Mouse (Mus musculus) macrophage (primary cell): ENCODE data around the gene Lypd6b. TPM values are rescaled to one million over a fixed set of nuclear protein-coding genes. Genes with fewer than 3 reads are reported as not detected.

Source experiments
- H3K27ac ChIP-seq: fragments of 350-480 bp; formaldehyde crosslinking; 2 replicates; pipeline ENCODE4 v1.9.0; 2021
- H3K36me3 ChIP-seq: fragments of 350-480 bp; formaldehyde crosslinking; 2 replicates; pipeline ENCODE4 v1.9.0; 2021; ENCODE audit errors: inconsistent target
- H3K4me3 ChIP-seq: fragments of 350-480 bp; formaldehyde crosslinking; 2 replicates; pipeline ENCODE4 v1.9.0; 2021; ENCODE audit errors: inconsistent target
- H3K79me2 ChIP-seq: fragments of 350-480 bp; formaldehyde crosslinking; 2 replicates; pipeline ENCODE4 v1.9.0; 2021; ENCODE audit errors: inconsistent target
- WGBS: methylation state at CpG from one replicate; pipeline ENCODE4 v1.1.7; 2026; ENCODE audit warnings: inconsistent platforms; ENCODE audit not compliant: missing documents; 5-methylcytosine and 5-hydroxymethylcytosine counted together
- polyA plus RNA-seq: library from polyadenylated mRNA; stranded (reverse); fragments of 250-400 nt; gene quantifications from 3 replicates; pipeline ENCODE4 v1.2.4, GENCODE M21; 2018; ENCODE audit warnings: inconsistent platforms

Lypd6b gene
- polyA plus RNA-seq, 1 experiment from 2014 or later = not detected

DNA sequence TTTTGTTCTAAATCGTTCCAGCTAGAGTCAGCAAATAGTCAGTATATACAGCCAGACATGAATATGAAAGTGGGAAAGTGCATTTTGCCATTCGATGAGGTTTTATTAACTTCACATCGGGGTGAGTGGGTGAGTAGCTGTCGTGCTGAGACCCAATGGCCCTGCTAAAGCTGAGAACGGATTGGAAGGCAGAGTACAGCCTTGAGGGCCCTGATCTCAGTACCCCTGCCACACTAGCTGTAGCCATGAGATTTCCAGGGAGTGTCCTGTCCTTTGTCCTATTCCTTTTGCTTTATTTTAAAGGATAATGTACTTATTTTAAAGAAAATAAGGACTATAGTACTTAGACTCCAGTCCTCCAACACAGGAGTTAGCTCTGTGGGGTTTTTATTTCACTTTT, 69.1 kb downstream of the Lypd6b start:
- no peaks in the 10 kb centered on the region for H3K79me2 ChIP-seq
- 93% methylated on average over 5 of the region's 5 CpGs for WGBS
- H3K27ac ChIP-seq = no peak overlapping the region

DNA sequence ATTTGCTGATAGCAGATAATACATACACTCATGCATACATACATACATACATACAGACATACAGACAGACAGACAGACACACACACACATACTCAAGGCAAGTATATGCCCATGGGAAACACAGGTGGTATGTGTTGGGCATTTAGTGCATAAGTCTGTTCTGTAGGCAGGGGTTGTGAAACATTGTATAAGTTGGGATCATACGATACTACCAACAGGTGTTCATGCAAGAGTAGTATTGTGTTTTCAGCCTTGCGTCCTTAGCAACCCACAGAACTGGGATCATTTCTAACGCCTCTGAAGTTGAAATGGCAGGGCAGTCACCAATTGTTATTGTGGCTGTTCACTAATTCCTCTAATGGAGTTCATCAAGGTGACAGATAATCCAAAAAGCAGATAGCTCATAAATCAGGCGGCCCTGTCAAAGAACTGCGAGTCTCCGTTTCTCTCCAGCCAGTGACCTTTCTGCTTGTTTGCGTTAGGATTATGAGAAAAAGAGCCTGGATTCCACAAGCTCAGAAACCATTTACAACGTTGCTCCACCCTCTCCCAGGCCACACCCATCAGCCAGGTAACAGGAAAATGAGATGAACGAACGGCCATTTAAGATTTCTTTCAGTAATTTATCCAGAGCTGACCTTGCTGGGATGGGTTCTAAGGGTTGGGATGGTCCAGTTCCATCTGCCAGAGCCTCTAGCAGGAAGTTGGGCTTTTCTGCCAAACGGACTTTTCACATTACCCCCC, 72.9 kb downstream of the Lypd6b start:
- H3K27ac ChIP-seq = no peak overlapping the region
- no peak overlapping the region for H3K4me3 ChIP-seq
- H3K36me3 ChIP-seq = no peaks in the 10 kb centered on the region
- H3K79me2 ChIP-seq = no peaks in the 10 kb centered on the region
- 88% methylated on average over 11 of the region's 11 CpGs for WGBS

More for the DNA sequence above, 69.1 kb downstream of the Lypd6b start:
- no peak overlapping the region for H3K4me3 ChIP-seq
- no peaks in the 10 kb centered on the region for H3K36me3 ChIP-seq

DNA sequence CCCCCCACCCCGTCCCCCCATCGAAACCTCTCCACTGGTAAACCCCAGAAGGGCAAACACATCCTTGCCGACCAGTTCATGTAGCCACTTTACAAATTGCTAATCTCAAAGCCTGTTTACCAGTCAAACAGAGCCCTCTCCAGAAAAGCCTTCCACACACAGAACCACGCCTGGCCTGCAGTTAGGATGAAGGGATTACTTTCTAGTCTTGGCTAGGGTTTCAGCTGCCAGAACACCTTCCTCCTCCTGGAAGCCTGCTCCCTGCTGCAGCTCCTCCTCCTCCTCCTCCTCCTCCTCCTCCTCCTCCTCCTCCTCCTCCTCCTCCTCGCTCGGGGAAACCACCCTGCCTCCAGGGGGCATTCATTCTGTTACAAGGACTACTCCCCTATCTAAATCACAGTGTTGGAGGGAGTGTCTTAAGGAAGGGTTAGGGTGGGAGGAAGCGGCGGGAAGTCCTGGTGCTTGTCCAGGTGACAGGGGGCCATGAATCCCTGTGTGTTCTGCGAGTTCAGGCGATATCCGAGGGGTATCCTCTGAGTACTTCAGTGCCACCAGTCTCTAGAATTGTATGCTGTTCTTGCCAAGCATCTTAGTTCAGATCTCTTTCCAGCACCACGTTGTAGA, 73.6 kb downstream of the Lypd6b start:
- H3K36me3 ChIP-seq = no peaks in the 10 kb centered on the region
- no peaks in the 10 kb centered on the region for H3K79me2 ChIP-seq
- whole genome bisulfite sequencing = 76% methylated on average over 9 of the region's 12 CpGs
- no peak overlapping the region for H3K4me3 ChIP-seq
- H3K27ac ChIP-seq = no peak overlapping the region

DNA sequence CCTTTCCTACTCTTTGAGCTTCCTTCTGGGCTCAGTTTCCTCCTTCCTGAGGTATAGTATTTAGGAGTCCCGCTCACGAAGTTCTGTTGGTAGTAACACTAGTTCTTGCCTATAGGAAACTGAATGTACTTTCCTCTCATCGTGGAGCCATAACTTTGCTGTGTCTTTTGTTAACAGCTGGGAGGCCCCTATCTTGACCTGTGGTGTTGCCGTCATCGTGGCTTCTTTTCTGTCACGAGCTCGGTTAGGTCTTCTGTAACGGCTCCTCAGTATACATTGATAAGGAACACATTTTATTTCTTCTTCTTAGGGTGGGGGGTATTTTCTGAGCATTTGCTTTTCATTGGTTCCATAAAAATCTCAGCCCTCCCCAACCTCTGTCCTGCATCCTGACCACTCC, 74.2 kb downstream of the Lypd6b start:
- Histone ChIP-seq H3K4me3 (no peak overlapping the region), H3K27ac (no peak overlapping the region), H3K36me3 (no peaks in the 10 kb centered on the region), H3K79me2 (no peaks in the 10 kb centered on the region)
- 82% methylated on average over 8 of the region's 8 CpGs for WGBS

DNA sequence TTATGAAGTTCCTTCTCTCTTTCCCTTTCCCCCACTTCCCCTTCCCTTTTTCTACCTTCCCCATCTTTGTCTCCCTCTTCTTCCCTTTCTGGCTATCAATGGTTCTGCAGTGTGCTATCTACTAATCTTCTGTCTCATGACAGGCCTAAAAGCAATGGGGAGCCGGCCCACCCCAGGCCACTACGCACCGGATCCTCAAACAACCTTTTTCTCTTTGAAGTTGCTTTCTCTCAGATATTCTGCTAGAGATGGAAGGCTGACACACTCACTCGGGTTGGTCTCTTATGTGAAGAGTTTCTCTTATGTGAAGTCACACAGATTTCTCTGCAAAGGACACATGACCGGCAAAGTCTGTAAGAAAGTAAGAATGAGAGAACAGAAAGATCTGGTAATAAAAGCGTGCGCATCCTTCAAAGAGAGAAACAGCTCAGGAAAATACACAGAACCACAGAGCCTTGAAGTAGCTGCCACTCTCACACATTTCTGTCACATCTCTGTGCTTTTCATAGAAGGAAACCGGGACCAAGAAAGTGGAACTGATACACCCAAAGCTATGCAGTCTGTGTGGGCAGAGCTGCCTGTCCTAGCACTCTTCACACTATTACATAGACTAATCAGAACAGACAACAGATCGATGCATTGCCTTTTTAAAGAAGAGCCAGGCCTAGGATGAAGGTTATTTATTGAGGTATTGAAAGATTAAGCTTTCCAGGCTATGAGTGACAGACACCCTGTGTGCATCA, 80.8 kb downstream of the Lypd6b start:
- Histone ChIP-seq H3K27ac (no peak overlapping the region), H3K4me3 (no peak overlapping the region), H3K36me3 (no peaks in the 10 kb centered on the region), H3K79me2 (no peaks in the 10 kb centered on the region)
- 86% methylated on average over 9 of the region's 9 CpGs for WGBS

DNA sequence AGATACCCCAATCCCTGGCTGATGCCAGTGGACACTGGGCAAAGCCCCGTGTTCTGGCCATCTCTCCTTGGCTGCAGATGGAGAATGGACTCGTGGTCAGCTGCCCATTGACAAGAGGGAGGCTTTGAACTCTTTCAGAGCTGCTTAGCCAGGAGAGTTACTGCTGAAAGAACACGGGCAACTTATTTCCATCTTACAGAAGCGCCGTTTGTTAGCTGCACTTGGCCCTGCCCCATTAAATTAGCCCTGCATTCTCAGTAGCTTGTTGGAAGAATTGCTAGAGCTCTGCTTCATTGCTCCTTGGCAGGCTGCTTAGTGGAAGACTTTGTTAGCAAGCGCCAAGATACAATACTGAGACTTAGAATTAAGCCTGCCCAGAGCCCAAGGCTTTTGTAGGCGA, 81.6 kb downstream of the Lypd6b start:
- WGBS = 97% methylated on average over 7 of the region's 7 CpGs
- no peak overlapping the region for H3K27ac ChIP-seq
- H3K79me2 ChIP-seq = no peaks in the 10 kb centered on the region
- no peaks in the 10 kb centered on the region for H3K36me3 ChIP-seq
- no peak overlapping the region for H3K4me3 ChIP-seq

DNA sequence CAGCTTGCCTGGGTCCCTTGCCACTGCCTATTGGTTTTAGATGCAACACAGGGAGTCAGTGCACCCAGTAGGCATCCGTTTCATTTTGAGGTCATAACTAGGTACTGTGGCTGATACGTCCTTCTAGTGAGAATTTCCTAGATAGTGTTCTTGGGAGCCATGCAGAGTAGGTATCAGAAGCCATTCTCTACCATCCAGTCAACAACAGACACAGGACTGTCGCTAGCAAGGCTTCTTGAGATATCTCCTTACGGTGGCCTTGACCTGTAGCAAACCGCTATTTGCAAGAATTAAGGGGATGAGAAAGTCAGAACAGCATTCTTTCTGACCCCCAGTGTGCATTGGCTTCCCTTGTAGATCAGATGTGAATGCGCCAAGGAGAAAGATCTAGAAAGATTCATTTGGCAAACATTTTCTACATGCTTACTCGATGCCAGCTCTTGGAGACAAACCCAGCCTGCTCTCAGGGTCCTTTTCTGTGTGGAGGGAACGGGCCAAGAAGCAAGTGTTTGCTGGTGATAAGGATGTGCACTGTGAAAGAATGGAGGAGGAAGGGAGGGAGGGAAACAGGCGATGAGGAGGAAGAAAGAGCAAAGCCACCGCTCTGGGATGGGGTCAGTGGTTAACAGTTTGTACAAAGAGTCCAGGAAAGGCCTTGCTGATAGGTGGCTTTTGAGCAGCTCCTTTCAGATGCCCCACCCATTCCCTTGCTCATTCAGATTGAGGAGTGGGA, 82.5 kb downstream of the Lypd6b start:
- 58% methylated on average over 10 of the region's 10 CpGs for WGBS
- Histone ChIP-seq H3K27ac (no peak overlapping the region), H3K36me3 (no peaks in the 10 kb centered on the region)

DNA sequence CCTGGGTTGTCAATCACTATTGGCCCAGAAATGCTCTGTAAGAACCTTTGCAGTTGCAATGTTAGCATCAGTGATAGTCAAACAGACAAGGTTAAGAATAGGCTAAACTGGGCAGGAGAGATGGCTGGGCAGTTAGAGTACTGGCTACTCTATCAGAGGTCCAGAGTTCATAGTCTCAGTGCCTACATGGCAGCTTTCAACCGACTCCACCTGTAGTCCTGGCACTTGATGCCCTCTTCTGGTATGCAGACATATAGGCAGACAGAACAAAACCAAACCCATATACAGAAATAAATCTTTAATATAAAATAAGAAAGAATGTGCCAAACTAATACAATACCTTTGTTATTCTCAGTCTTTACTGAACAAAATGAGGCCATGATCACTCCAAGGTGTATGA, 83.5 kb downstream of the Lypd6b start:
- no peaks in the 10 kb centered on the region for H3K79me2 ChIP-seq
- 53% methylated on average over 1 of the region's 1 CpGs for WGBS

More for the DNA sequence above, 82.5 kb downstream of the Lypd6b start:
- Histone ChIP-seq H3K4me3 (no peak overlapping the region), H3K79me2 (no peaks in the 10 kb centered on the region)

DNA sequence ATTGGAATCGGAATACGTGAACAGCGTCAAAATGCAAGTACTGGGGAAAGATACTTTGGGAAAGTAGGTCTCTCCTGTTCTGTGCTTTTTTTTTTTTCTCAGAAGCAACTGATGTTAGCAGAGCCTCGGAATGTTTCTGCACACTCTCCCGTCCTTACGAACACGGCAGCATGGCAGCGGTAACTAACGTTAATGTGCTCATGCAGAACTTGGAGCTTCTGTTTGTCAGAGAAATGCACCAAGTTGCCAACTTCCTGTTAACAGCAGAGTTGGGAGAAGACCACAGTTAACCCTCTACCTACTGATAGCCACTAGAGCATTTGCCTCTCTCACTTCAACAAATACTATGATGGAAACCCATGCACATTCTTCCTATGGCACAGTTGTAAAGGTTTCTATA, 93.0 kb downstream of the Lypd6b start:
- Histone ChIP-seq H3K36me3 (no peaks in the 10 kb centered on the region), H3K4me3 (no peak overlapping the region), H3K79me2 (no peaks in the 10 kb centered on the region), H3K27ac (no peak overlapping the region)
- 35% methylated on average over 9 of the region's 9 CpGs for WGBS

More for the DNA sequence above, 83.5 kb downstream of the Lypd6b start:
- H3K36me3 ChIP-seq = no peaks in the 10 kb centered on the region
- H3K4me3 ChIP-seq = no peak overlapping the region
- H3K27ac ChIP-seq = no peak overlapping the region

DNA sequence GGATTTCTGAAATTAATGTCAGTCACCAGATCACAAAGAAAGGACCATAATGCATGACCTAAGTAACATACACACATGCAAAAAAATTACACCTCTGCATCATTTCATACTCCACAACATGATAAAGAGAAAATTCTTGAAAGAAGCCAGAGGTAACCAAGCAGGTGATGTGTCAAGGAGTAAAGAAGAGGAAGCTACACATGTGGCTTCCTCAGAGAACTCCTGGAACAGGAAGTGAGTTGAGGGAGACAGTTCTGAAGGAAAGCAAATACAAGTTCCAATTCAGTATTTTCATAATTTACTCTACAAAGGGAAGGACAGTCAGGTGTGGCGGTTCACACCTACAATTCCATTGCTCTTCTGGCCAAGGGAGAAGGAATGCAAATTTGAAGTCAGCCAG, 93.5 kb downstream of the Lypd6b start:
- no peaks in the 10 kb centered on the region for H3K79me2 ChIP-seq
- 78% methylated on average over 1 of the region's 1 CpGs for WGBS
- no peaks in the 10 kb centered on the region for H3K36me3 ChIP-seq
- no peak overlapping the region for H3K4me3 ChIP-seq
- H3K27ac ChIP-seq = no peak overlapping the region

DNA sequence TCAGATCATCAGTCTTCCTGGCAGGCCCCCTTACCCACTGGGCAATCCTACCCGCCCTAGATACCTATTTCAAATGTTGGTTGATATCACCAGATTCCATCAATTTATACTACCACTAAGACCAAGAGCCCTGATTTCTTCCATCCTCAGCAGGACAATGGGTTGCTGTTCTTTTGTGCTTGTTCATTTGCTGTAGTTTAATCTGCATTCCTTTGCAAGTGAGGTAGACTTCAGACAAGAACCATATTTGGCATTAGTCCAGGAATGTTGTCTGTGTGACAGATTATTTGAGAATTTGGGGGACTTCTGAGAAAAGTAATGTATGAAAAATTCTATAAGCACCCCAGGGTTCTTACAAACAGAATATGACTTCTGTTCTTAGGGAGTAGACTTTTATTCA, 95.0 kb downstream of the Lypd6b start:
- Histone ChIP-seq H3K79me2 (no peaks in the 10 kb centered on the region), H3K27ac (no peak overlapping the region), H3K36me3 (no peaks in the 10 kb centered on the region), H3K4me3 (no peak overlapping the region)
- WGBS = 94% methylated on average over 1 of the region's 1 CpGs

DNA sequence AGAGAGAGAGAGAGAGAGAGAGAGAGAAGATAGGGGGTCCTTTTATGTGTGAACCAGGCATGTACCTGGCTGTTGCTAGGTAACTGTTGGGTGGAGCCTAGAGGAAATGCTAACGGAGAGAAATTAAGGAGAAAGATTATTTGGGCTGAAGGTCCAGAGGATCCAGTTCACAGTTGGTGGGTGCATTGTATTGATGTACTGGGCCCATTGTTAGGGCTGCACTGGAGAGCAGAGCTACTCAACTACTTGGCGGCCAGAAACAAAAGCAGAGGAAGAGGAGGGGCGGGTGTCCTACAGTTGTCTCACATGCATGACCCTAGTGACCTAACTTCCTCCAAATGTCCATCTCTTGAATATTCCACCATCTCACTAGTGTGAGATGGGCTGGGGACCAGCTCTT, 96.5 kb downstream of the Lypd6b start:
- 88% methylated on average over 3 of the region's 3 CpGs for WGBS
- Histone ChIP-seq H3K79me2 (no peaks in the 10 kb centered on the region), H3K27ac (no peak overlapping the region), H3K36me3 (no peaks in the 10 kb centered on the region), H3K4me3 (no peak overlapping the region)

DNA sequence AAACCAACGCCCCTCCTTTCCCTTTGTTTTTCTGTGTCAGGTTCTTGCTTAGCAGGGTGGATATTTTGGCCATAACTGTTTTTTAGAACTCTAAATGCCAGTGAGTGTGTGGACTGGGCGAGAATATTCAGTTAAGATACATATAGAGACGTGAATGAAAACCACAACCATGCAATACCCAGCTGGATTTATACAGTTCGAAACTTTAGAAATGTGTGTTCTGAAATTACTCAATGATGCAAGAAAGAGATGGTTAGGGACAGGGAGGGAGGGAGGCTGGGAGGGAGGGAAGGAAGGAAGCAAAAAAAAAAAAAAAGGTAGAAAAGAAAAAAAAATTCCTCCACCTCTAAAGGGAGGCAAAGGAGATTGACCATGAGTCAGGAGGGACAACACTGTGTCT, 98.7 kb downstream of the Lypd6b start:
- Histone ChIP-seq H3K36me3 (no peaks in the 10 kb centered on the region), H3K27ac (no peak overlapping the region), H3K4me3 (no peak overlapping the region), H3K79me2 (no peaks in the 10 kb centered on the region)
- 32% methylated on average over 4 of the region's 4 CpGs for WGBS

DNA sequence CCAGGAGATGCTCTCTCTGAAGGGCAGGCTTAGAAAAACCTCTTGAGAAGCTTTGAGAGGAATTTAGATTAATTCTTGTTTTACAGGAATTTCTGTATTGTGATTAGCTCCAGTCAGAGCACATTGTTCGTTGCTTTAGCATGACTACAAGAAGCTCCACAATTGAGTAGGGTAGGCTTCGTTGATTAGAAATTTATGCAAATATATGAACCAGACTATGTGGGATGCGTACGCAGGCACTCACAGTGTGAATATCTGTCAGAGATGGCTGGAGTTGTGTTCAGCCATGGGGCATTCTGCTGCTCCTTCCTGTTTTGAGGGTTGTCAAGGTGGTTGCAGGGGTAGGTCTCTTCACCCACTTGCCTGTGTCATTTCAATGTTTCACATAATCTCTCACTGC, 100.9 kb downstream of the Lypd6b start:
- H3K36me3 ChIP-seq = no peaks in the 10 kb centered on the region
- H3K79me2 ChIP-seq = no peaks in the 10 kb centered on the region

More for the DNA sequence above, 100.9 kb downstream of the Lypd6b start:
- no peak overlapping the region for H3K4me3 ChIP-seq
- 86% methylated on average over 4 of the region's 4 CpGs for WGBS
- no peak overlapping the region for H3K27ac ChIP-seq
